Mouse (Mus musculus) lung, postnatal 0 days (tissue): ENCODE data around the gene Thap3. TPM values are rescaled to one million over a fixed set of nuclear protein-coding genes. Genes with fewer than 3 reads are reported as not detected.

Source experiments
- ATAC-seq: fragments of 200-750 bp; cut with Nextera tagmentation; 2 replicates; pipeline ENCODE4 v1.8.0; 2017; ENCODE audit warnings: moderate library complexity
- DNase-seq: peaks from one replicate; pipeline ENCODE4 v3.0.0-alpha.2; 2016; ENCODE audit warnings: low spot score
- H3K27ac ChIP-seq: fragments of 300-500 bp; sonication (generic); 2 replicates; pipeline ENCODE4 v1.5.1; 2014; ENCODE audit warnings: antibody characterized with exemption, mild to moderate bottlenecking, low read length, mixed read lengths
- H3K27me3 ChIP-seq: fragments of 300-500 bp; sonication (generic); replicated peaks from 2 replicates; pipeline ENCODE4 v1.6.1; 2014; ENCODE audit warnings: low read length, mixed read lengths; ENCODE audit not compliant: insufficient read depth
- H3K36me3 ChIP-seq: fragments of 300-500 bp; sonication (generic); 2 replicates; pipeline ENCODE4 v1.6.1; 2014; ENCODE audit warnings: low read length, mixed read lengths; ENCODE audit not compliant: insufficient read depth
- H3K4me1 ChIP-seq: fragments of 300-500 bp; sonication (generic); 2 replicates; pipeline ENCODE4 v1.6.1; 2014; ENCODE audit warnings: antibody characterized with exemption, low read depth, low read length, mixed read lengths; ENCODE audit not compliant: insufficient read depth
- H3K4me2 ChIP-seq: fragments of 300-500 bp; sonication (generic); replicated peaks from 2 replicates; pipeline ENCODE4 v1.6.1; 2014; ENCODE audit warnings: low read depth, mild to moderate bottlenecking, low read length, moderate library complexity, mixed read lengths
- H3K4me3 ChIP-seq: fragments of 300-500 bp; sonication (generic); 2 replicates; pipeline ENCODE4 v1.5.1; 2014; ENCODE audit warnings: low read depth, low read length
- H3K9ac ChIP-seq: fragments of 300-500 bp; sonication (generic); replicated peaks from 2 replicates; pipeline ENCODE4 v1.6.1; 2014; ENCODE audit warnings: low read depth, mild to moderate bottlenecking
- H3K9me3 ChIP-seq: fragments of 300-500 bp; sonication (generic); 2 replicates; pipeline ENCODE4 v1.6.1; 2016; ENCODE audit warnings: low read length, mixed read lengths
- CTCF ChIP-seq: IDR thresholded peaks from 2 replicates; pipeline ENCODE4 v1.5.1; 2016; ENCODE audit warnings: antibody characterized with exemption, mild to moderate bottlenecking
- EP300 ChIP-seq: IDR thresholded peaks from 2 replicates; pipeline ENCODE4 v1.6.1; 2016; ENCODE audit warnings: antibody characterized with exemption, mild to moderate bottlenecking, control low read depth
- WGBS: fragments of 180-500 bp; shearing (Covaris S2); extraction: QIAGEN DNeasy Blood & Tissue Kit; methylation state at CpG from one replicate; pipeline ENCODE4 v1.1.7; 2014; 5-methylcytosine and 5-hydroxymethylcytosine counted together
- polyA plus RNA-seq: library from polyadenylated mRNA; unstranded; fragments of >200 nt; fragmentation: Nextera tagmentation; extraction: Ambion mirVana; gene quantifications from 2 replicates; pipeline ENCODE4 v1.2.1, GENCODE M21; 2015

The Thap3 gene
- polyA plus RNA-seq, 1 experiment from 2014 or later, result 31.0 TPM

DNA sequence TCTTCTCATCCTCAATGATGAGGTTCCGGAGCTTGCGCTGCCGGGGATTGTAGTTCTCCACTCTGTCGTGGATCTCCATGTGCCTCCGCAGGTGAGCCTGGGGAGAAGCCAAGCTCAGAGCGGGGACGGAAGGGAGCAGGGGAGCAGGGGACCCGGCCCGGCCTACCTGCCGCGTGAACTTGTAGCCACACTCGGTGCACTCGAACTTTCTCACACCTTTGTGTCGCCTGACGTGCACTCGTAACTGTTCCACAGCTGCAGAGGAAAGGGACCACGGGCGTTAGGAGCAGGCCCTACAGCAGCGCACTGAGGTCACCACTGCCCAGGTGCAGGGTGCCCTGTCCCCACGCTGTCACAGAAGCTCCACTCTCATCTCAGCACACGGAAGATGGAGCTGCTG lies 31.2 kb upstream of the Thap3 start:
- H3K4me3 ChIP-seq, result no peak overlapping the region
- no peak overlapping the region for H3K9ac ChIP-seq
- TF ChIP-seq CTCF, result no peak
- no peak for TF ChIP-seq EP300
- DNase-seq, result no peak
- no peak overlapping the region for H3K27ac ChIP-seq
- 91% methylated on average over 21 of the region's 21 CpGs for WGBS
- H3K9me3 ChIP-seq, result no peaks in the 10 kb centered on the region
- H3K36me3 ChIP-seq, result peaks cover 45% of the 10 kb centered on the region
- H3K27me3 ChIP-seq, result no peaks in the 10 kb centered on the region
- ATAC-seq, result no peak
- no peak overlapping the region for H3K4me2 ChIP-seq
- H3K4me1 ChIP-seq, result peaks cover 3% of the 10 kb centered on the region; the same call in 1 of the 2 replicates

DNA sequence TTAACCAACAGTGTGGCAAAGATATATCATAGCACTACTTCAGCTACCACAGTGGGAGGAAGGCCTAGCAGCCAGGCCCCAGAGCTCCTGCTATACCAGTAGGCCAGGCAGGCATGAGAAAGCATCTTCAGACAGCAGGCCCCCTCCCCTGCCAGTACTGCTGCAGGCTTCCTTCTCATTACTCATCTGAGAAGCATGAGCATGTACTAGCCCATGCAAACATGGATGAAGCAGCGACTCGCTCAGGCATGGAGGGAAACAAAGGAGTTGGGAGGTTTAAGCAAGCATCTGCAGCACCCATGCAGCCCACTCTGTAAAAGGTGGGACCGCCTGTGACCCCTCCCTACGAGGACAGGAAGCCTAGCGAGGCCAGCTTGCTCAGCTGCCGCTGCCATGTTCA lies 30.3 kb upstream of the Thap3 start:
- no peak overlapping the region for H3K4me3 ChIP-seq
- no peaks in the 10 kb centered on the region; the same call in 1 of the 2 replicates for H3K4me1 ChIP-seq
- no peak overlapping the region for H3K9ac ChIP-seq
- ATAC-seq (no peak), DNase-seq (no peak)
- H3K4me2 ChIP-seq, result no peak overlapping the region
- 75% methylated on average over 6 of the region's 6 CpGs for WGBS
- no peaks in the 10 kb centered on the region for H3K9me3 ChIP-seq
- H3K36me3 ChIP-seq, result peaks cover 45% of the 10 kb centered on the region
- H3K27ac ChIP-seq, result no peak overlapping the region
- no peaks in the 10 kb centered on the region for H3K27me3 ChIP-seq
- TF ChIP-seq CTCF, result no peak
- no peak for TF ChIP-seq EP300

DNA sequence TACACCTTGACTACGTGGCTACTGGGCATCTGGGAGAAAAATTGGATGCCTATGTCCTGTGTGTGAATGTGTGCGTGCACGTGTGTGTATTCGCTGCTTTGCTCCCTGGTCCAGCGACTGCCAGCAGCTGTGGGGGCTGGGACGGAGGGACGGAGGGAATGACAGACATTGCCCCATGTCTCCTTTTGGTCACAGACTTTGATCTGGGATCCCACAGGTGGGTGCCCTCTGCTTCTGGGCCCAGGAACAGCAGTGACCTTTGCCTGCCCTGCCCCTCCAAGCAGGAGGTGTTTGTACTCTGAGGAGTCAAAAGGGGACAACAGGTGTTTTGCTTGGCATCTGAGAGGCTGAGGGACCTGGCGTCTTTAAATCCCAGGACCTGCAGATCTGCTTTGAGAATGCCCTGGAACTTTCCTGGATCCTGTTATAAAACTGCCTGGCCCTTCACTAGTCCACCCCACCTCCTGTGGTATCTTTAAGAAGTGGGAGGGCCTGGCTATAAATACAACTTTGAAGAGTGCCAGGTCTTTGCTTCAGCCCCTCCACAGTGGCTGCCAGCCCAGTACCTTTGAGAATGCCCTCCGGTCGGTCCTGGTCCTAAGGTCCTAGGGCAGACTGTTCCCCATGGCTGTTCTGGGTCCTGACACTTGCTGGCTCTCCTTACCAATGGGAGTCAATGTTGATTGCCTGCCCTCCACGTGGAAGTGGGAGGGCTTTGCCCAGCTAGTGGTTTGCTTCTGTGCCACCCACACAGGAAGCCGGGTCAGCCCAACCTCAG lies 24.4 kb upstream of the Thap3 start:
- H3K36me3 ChIP-seq, result peaks cover 25% of the 10 kb centered on the region

DNA sequence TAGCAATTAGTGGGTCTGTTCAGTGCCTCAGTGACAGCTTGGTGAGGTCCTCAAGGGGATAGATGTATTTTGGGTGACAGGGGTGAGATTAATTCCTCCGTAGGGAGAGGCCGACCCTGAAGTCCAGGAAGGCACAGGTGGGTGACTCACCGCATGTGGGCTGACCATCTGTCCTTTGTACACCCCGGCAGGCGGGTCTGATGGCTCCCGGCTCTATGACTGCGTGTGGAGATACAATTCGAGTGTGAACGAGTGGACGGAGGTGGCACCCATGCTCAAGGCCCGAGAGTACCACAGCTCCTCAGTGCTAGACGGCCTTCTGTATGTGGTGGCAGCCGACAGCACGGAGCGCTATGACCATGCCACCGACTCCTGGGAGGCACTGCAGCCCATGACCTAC lies 23.3 kb upstream of the Thap3 start:
- WGBS, result 84% methylated on average over 16 of the region's 16 CpGs
- peaks cover 18% of the 10 kb centered on the region for H3K4me1 ChIP-seq
- peak overlapping the region; percentile 100 for H3K4me2 ChIP-seq
- H3K9ac ChIP-seq, result no peak overlapping the region
- H3K4me3 ChIP-seq, result no peak overlapping the region
- no peak for DNase-seq
- no peak overlapping the region; the same call in 1 of the 2 replicates for H3K27ac ChIP-seq
- ATAC-seq, result no peak
- no peaks in the 10 kb centered on the region for H3K27me3 ChIP-seq
- TF ChIP-seq CTCF, result no peak
- no peak for TF ChIP-seq EP300
- peaks cover 20% of the 10 kb centered on the region for H3K36me3 ChIP-seq
- no peaks in the 10 kb centered on the region for H3K9me3 ChIP-seq

More for the DNA sequence above, 24.4 kb upstream of the Thap3 start:
- Histone ChIP-seq H3K9ac (no peak overlapping the region), H3K27me3 (no peaks in the 10 kb centered on the region), H3K4me1 (peaks cover 10% of the 10 kb centered on the region; the same call in 1 of the 2 replicates), H3K4me2 (no peak overlapping the region), H3K4me3 (no peak overlapping the region), H3K9me3 (no peaks in the 10 kb centered on the region), H3K27ac (no peak overlapping the region)
- no peak for DNase-seq
- WGBS, result 72% methylated on average over 12 of the region's 12 CpGs
- no peak for ATAC-seq
- TF ChIP-seq EP300 (no peak), CTCF (no peak)

DNA sequence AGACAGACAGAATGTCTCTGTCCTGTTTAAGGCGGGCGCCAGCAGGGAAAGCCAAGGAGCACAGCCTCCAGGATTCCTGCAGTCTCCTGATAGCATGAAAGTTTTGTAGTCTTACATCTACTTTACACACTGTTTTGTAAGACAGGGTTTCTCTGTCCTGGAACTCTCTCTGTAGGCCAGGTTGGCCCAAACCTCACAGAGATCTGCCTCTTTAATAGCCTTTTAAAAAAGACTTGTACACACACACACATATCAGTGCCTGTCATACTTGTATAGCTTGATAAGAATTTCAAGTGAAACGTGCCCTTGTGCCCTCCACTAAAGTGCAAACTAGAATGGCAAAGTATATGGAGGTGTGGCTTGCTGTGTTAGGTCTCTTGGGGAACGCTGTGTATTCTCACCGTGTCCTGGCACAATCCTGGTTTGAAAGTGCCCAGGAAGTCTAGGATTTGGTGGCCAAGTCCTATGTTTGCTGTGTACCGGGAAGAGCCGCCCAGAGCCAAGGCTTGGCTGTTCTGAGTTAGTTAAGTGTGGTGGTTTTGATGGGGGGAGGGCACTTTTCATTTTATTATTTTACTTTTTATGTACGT lies 22.5 kb upstream of the Thap3 start:
- H3K4me3 ChIP-seq, result peak overlapping the region; percentile 74
- H3K9me3 ChIP-seq, result no peaks in the 10 kb centered on the region
- DNase-seq (peak; percentile 65), ATAC-seq (no peak; the same call in 1 of the 2 replicates)
- H3K9ac ChIP-seq, result peak overlapping the region; percentile 73
- H3K36me3 ChIP-seq, result peaks cover 19% of the 10 kb centered on the region
- WGBS, result 51% methylated on average over 8 of the region's 8 CpGs
- peak overlapping the region; percentile 97 for H3K27ac ChIP-seq
- no peak for TF ChIP-seq CTCF
- 0 out of 2 replicates have a peak, but pooled peaks have one; percentile 29 for TF ChIP-seq EP300
- H3K4me2 ChIP-seq, result peak overlapping the region; percentile 100
- H3K27me3 ChIP-seq, result no peaks in the 10 kb centered on the region
- H3K4me1 ChIP-seq, result peaks cover 18% of the 10 kb centered on the region

DNA sequence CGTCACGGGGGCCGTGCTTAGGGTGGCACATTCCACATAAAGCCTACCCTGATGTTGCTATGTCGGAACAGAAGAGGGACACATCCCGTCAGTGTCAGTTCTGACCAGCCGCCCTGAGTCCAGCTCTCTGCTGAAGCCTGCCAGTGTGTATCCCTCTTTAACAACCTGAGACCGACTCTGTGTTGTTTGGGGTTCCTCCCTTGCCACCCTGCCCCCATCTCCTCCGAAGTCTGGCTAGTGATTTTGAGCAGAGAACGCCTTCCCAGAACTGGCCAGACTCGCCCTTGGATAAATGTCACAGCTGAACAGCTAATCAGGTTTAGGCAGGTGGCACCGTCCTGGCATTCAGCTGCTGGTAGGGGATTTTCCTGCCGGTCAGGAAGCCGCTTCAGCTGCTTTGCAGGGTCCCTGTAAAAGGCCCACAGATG lies 21.9 kb upstream of the Thap3 start:
- TF ChIP-seq EP300 (0 out of 2 replicates have a peak, but pooled peaks have one; percentile 8), CTCF (no peak)
- no peaks in the 10 kb centered on the region for H3K27me3 ChIP-seq

More for the DNA sequence above, 21.9 kb upstream of the Thap3 start:
- 18% methylated on average over 13 of the region's 13 CpGs for WGBS
- Histone ChIP-seq H3K4me3 (peak overlapping the region; percentile 74), H3K27ac (peak overlapping the region; percentile 97), H3K36me3 (peaks cover 13% of the 10 kb centered on the region), H3K4me2 (peak overlapping the region; percentile 100), H3K9ac (peak overlapping the region; percentile 73), H3K4me1 (peaks cover 18% of the 10 kb centered on the region), H3K9me3 (no peaks in the 10 kb centered on the region)
- ATAC-seq (no peak), DNase-seq (no peak)
